Mouse (Mus musculus) c-Kit-positive CD71-negative TER-119-negative erythroid progenitor cells, embryonic 14.5 days (primary cell): Measurements from ENCODE around the gene Rnf186.
A peak's percentile ranks its signal among the peaks of the same experiment; 100 is the strongest.

Experiments
- DNase-seq: peaks from one replicate; pipeline ENCODE4 v3.0.0-alpha.2; 2013; ENCODE audit warnings: low read depth

The Rnf186 gene

DNA sequence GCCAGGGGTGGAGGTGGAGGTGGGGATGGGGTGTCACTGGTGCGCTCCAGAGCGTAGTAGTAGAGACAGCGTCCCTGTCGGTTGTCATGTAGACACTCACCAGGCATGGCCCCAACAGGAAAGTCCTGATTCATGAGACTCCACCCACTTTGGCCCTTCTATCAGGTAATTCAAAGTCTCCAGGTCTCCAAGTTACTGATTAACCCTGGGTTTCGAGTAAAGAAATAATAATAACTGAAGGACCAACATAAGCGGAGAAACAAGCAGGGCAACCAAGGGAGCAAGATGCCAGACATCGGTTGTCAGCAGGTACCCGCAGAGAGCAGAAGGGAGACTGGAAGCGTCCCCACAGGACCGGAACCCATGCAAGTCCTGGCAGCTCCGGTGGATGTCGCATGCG, at the start of gene Rnf186:
Gene Rnf186, plus strand, starts transcription at position 247 of the 400 bp plus-strand sequence.
- DNase-seq, result no peak

DNA sequence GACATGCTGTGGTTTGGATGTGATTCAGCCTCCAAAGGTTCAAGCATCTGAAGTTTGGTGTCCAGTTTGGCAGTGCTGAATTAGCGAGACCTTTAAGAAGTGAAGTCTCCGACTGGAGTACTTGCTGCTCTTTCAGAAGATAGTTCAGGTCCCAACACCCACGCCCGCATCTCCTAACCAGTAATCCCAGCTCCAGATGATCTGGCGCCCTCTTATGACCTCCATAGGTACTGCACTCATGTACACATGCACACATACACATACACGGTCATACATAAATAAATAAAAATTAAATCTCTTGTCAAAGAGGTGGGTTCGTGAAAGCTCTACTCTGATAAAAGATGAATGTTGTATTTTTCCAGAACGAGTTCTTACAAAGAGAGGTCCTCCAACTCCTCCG, 49.6 kb upstream of the Rnf186 start:
- DNase-seq, result no peak

DNA sequence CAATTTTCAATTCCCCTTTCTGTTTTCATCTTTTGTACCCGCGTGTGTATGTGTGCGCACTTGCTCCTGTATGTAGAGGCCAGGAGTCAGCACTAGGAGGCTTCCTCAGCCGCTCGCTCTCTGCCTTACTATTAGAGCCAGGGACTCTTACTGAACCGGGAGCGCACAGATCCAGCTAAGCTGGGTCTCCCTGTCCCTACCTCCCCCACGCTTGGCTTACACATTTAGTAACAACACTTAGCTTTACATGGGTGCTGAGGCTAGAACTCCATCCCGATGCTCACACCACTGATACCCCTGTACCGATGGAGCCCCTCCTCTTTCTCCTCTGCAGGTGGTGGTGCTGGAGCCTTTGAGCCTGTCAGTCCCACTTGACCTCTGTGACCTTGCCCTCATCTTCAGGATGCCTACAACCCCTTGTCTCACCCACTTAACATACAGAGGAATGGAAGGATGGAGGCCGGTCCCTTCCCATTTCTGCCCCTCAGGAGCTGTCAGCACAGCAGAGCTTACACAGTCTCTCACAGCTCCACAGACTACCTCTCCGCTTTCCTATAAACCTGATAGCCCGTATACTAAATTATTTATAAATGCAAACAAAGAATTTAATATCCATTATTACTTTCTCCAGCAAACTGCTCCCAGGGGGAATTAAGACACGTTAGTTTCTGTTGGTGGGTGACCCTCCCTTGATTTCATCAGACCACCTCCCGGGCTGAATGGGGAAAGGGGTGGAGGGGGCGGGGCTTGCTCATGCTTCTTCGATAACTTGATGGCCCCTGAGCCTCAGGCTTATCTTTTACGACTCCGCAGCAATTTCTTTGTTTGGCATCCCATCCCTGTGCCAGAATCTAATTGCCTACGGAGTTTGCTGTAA, 45.4 kb upstream of the Rnf186 start:
- no peak for DNase-seq

DNA sequence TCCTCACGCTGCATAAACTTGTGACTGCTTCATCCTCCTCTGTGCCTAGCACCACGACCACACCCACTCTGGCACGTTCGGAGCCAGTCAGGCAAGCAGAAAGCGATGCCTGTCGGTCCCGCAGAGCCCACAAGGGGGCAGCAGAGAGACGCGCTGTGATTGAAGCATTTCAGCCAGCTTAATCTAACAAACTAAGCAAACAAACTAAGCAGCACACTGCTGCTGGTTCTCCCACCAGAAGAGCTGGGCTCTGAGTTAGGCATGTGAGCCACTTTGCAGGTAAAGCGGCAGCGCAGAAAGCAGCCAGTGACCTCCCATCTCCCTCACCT, 44.8 kb upstream of the Rnf186 start:
- DNase-seq, result peak; percentile 82

DNA sequence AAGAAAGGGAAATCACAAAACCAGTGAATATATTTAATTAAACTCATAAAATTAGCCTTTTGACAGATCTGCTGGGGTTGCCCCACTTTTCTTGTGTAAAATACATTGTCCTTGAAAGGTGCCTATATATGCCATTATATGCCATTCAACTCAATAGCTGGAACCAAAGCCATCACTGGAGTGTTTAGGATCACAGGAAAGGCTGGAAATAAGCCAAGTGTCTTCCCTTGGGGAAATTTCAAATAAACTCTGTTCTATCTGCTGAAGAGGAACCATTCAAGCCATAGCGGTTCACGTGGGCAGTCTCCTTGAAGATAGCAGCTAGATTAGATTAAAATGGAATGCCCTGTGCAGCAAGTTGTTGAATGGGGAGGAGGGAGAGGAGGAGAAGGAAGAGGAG, 41.4 kb upstream of the Rnf186 start:
- no peak for DNase-seq

DNA sequence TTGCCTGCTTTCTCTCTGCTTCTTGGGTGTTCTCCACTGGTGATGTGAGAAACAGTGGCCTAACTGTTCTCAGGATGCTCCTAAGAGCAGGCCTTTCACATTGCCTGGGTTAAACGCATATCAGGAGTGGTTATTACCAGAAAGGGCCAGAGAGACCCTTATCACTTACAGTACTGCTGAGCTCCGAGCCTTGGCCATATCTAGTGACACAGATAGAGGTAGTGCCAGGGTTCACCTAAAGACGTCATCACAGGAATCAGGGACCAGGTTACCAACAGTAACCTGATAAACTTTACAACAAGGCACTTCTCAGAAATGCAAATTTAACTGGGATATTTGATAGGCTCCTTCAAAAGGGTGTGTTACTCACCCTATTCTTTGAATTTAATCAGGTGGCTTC, 33.0 kb upstream of the Rnf186 start:
- DNase-seq, result no peak

DNA sequence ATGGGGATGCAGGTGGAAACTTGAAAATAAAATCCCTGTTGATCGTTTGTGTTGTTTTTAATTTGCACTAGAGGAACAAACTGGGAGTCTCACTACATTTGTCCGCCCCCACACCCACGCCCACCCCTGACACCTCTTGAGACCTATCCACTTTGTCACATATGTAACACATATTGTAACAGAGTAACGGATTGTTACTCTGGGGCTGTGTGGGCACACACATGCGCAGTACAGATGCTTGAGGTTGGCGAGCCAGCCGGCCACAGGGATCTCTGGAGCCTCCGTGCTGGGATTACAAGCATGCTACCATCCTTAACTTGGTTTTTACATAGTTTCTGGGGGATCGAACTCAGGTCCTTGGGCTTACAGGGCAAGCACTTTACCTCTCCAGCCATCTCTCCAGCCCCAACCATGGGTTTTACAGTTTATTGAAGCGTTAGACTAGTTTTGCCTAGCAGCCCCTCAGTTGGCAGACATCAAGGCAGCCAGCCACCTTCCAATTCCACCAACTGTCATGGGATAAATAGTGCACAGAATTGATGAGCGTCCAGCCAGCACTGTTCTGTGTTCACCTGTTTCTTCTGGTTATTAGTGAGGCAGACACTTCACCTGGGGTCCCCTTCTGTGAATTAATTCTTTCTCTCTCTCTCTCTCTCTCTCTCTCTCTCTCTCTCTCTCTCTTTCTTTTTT, 32.3 kb upstream of the Rnf186 start:
- no peak for DNase-seq

DNA sequence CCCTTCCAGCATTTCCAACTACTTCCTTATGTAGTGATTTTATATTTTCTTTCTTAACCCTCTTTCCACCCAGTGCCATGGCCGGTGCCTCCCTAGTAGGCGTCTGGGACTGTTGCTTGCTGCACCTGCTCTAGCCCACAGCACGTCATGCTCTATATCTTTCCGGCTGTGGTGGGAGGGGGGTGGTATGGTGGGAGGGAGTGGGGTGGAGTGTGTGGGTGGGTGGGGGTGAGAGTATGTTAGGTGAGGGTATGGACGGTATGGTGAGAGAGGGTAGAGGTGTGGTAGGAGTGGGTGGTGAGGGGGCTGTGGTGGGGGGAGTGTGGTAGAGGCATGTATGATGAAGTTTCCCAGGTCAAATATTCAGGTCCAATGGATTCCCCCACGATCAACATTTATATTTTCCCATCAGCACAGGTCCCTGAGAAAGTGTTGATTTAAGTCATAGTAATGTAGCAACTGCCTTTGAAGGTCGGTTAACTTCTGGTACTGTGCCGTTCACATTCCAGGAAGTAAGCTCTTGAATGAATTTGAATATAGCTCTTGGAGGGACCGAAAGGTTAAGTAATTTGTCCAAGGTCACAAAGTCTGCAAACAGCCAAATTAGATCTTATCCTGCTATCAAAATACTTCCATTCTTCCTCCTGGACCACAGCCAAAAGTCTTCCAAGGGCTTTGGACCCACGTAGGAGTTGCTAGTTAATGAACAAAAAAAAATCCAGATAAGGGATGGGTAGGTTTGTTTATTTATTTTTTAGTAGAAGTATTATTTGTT, 28.2 kb upstream of the Rnf186 start:
- DNase-seq, result no peak

DNA sequence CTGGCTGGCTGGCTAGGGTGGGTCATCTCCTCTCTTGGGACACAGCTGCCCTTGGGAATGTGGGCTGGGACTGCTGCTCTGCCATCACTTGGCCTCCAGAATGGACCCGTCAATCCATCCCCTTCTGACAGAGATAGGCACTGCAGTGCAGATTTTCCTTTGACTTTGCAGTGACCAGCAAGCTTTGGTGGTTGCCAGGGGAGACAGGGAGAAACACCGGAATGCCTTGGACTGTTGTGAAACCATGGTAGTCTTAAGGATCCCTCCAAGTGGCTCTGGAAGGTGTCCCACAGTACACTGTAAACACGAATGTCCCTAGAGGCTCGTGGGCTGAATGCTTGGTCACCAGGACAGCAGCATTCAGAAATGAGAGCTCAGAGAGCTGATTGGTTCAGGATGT, 27.4 kb upstream of the Rnf186 start:
- no peak for DNase-seq

DNA sequence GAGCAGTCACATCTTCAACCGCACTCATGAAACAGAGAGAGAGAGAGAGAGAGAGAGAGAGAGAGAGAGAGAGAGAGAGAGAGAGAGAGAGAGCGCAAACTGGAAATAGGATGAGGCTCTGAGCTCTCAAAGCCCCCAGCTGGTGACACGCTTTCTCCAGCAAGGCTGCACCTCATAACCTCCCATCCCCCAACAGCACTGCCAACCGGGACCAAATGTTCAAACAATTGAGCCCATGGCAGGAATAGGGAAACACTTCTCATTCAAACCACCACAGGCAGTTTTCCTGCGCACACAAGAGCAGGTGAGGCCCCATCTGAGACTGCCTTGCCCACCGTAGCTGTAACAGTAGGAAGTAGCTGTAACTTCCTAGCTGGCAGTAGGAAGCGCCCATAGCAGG, 25.5 kb upstream of the Rnf186 start:
- no peak for DNase-seq

DNA sequence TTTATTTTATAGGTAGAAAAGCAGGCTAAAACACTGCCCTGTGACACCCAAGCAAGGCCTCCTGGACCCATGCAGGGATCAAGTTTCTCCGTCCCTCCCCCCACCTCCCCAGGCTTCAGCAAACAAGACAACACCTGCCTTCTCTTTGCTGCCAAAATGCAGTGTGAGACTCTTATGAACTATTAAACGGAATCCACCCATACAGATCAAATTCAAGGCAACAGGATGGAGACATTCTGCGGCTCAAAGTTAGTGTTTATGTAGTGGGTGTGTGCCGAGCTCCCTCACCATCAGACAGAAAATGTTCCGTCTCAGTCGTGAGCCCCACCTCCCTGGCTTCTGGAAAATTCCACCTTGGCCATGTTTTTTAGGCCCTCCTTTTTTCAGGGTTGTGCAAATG, 24.9 kb upstream of the Rnf186 start:
- DNase-seq, result no peak

DNA sequence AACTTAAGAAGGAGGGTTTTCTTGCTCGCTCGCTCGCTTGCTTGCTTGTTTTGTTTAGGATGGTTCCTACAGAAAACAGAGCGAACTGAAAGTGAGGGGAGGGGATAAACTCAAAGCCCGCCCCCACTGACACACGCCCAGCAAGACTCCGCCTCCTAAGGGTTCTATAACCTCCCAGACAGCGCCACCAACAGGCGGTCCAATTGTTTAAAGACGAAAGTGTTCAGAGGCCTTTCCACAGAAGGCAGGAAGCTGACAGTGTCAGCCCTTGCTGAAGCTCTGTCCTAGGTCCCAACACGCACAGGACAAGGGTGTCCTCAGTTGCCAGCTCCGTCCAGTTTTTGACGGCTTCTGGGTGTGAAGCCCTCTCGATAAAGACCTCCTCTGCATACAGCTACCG, 23.2 kb upstream of the Rnf186 start:
- DNase-seq, result peak; percentile 95

DNA sequence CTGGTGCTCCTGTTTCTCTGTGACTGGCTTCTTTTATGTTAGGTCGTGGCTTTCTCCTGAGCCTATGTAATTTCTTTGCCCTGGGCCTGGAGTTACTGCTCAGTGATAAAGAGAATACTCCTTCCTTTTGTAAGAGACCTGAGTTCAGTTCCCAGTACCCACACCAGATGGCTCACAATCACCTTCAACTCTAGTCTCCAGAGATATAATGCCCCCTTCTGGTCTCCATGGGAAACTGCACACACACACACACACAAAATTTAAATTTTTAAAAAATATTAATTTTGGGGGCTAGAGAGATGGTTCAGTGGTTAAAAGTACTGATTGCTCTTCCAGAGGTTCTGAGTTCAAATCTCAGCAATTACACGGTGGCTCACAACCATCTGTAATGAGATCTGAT, 18.7 kb upstream of the Rnf186 start:
- no peak for DNase-seq

DNA sequence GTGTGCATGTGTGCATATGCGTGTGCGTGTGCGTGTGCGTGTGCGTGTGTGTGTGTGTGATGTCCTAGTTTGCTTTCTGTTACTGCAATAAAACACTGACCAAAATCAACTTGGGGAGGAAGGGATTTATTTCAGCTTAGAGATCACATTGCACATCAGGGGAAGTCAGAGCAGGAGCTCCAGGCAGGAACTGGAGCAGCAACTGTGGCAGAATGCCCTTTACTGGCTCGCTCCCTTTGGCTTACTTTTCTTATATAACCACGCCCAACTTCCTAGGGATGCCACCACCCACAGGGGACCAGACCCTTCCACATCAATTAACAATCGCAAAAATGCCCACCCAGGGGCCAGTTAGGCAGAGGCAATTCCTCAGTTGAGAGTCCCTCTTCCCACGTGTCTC, 8.3 kb upstream of the Rnf186 start:
- DNase-seq, result no peak

DNA sequence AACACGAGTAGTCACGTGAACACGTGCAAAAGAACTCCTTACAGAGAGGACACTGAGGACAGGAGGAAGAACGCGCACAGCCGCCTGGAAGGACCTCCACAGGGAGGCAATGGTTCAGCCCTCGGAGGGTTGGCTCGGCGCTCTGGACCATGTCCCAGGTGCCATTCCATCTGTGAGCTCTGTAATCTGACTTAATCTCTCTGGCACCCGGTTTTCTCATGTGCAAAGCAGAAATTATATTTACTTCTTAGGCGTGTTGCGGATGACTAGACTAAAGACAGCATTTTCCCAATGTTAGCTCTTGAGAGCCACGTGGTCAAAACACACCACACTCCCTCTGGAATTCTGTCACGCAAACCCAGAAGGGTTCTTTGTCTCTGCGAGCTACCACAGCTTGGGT, 7.8 kb upstream of the Rnf186 start:
- DNase-seq, result no peak

DNA sequence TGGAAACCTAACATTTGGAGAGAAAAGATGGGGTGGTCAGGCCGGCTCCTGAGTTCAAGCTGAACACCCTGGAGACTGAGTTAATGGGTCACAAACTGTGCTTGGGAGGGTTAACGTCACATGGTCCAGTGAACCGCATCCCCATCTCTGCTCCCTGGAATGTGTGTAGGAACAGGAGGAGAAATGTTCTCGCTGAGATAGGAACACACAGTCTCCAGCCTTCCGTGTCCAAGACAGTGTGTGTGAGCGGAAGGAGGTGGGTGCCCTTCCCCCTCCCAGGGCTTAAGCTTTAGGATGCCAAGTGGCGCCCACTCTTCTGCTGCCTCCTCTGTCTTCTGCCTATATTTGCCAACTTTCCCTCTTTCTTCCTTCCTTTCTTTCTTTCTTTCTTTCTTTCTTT, 7.0 kb upstream of the Rnf186 start:
- DNase-seq, result no peak

DNA sequence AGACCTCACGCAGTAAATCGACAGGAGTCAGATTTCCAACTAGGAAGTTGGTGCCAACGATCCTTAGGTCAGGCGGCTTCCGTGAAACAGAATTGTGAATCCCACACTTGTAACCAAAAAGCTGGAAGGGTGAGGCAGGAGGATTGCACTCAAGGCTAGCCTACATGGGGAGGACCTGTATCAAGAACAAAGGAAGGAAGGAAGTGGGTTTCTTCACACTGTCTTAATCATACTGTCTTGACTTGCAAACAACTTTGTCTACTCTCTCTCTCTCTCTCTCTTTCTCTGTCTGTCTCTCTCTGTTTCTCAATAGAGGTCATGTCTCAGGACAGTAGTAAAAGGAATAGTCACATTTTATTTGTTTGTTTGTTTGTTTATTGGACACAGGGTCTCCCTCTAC, 4.2 kb upstream of the Rnf186 start:
- no peak for DNase-seq

DNA sequence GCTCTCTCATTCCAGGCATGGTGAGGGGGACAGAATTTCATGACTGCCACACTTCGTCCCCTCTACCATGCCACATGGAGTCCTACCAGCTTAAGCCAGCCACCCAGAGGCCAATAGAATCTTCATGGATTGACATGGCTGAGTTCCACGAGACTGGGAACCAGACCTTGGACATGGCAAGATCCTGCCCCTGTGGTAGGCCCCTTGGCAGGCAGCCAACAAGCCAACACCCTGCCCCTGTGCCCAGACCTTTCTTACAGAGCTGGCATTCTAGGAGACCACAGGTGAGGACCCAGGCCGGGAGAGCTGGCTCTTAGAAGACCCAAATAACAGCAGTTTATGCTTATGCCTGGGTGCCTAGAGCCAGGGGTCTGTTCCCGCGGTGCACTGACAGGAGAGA, 1.0 kb upstream of the Rnf186 start:
- no peak for DNase-seq

DNA sequence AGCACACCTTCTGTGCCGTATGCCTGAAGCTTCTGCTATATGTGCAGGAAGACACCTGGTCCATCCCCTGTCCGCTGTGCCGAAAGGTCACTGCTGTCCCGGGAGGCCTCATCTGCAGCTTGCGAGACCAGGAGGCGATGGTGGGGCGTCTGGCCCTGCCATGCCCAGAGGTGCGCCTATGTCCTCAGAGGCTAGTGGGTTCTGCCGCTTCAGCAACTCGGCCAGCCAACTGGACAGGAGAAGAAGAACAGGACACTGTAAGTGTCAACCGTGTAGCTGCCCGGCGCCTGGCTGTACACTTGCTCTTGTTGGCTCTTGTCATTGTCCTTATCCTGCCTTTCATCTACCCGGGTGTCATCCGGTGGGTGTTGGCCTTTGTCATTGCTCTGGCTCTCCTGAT, 573 bp downstream of the Rnf186 start:
- no peak for DNase-seq

DNA sequence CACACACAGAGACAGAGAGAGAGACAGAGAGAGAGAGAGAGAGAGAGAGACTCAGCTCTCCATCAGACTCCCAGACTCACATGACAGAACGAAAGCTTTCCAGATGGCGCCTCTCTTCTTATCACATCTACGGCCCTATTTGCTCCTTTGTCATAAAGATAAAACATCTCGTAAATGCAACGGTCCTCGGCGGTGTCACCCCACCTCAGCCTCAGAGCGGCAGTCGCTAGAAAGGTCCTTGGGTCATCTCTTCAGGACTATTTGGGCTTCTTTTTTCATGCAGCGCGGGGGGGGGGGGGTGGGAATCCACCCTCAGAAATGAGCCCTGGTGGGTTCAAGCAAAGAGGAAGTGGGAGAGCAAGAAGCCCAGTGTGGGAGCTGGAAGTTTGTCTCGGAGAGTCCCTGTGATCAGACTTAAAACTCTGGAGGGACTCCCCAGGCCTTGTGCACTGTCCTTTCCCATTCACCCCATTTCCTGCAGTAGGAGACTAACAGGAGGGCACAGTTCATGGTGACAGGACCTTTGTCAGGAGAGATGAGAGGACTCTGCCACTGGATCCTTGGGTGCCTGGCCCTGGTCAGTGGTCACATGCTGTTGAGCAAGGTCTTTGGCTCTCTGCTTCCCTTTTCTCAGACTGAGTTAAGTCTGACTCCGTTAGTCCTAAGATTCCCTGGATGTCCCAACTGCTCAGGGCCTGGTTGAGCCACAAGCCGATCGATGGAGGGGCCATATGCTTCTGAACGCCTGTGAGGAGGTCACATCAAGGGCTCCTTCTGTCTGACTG, 2.1 kb downstream of the Rnf186 start:
- DNase-seq, result no peak

DNA sequence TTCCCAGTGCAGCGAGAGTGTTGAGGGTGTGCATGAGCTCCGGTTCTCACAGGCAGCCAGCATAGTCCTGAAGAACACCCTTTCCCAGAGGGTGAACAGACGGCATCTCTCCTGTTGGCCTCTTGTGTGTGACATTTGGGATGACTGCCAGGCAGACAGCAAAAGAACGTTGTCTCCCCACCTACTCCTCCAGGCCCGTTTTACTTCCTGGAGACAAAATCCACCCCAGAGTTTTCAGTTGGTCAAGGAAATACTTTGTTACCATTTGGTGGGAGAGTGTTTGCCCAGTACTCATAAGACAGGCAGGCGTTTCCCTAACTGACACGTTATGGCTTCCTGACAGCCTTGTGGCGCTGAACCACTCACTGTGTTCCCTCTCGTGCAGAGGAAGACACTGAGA, 2.8 kb downstream of the Rnf186 start:
- no peak for DNase-seq

DNA sequence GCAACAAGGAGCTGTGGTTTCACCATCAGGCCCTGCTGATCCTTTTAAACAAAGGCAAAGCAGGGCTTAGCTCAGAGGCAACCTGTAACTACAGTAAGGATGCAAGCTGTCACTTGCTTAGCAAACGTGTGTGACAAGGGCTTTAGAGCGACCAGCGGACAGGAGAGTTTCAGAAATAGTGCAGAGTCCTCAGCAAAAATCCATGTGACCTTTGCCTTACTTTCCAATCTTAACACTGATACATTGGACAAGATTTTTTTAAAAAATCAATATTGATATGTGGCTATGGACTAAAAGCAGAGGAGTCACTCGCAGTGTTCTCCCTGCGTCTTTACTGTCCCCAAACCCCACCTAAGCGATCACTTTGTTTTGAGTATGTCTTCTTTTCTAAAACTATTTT, 4.5 kb downstream of the Rnf186 start:
- DNase-seq, result no peak
